Mouse (Mus musculus): ENCODE results near the gene Tsr3. TPM values are rescaled to one million over a fixed set of nuclear protein-coding genes. Genes with fewer than 3 reads are reported as not detected.

The Tsr3 gene
- polyA plus RNA-seq (2015; fragmentation: Illumina TruSeq; extraction: RNeasy Lipid Tissue Mini Kit (QIAGEN cat#74804); ENCODE audit: insufficient read depth, low replicate concordance): 13.5 TPM

GRCm38 (mm10) chr17:25239695-25240636, at the start of gene Tsr3, which contains the start of gene Gnptg:
TSS of gene Tsr3 (plus strand) at chr17:25240170.
TSS of gene Gnptg (minus strand) at chr17:25240124.

GRCm38 (mm10) chr17:25256140-25256754, 16.3 kb downstream of the Tsr3 start, which contains the start of gene Baiap3:
TSS of gene Baiap3 (minus strand) at chr17:25256364.

GRCm38 (mm10) chr17:25274571-25275346, 34.8 kb downstream of the Tsr3 start, which contains the start of gene Ube2i:
TSS of gene Ube2i (minus strand) at chr17:25274622.

Other genes with a start within 250 kb of the Tsr3 start
- gene Cramp1l, start 224.4 kb upstream of the Tsr3 start, polyA plus RNA-seq (2015; fragmentation: Illumina TruSeq; extraction: RNeasy Lipid Tissue Mini Kit (QIAGEN cat#74804); ENCODE audit: insufficient read depth, low replicate concordance): 25.7 TPM
- gene Ift140, start 224.1 kb upstream of the Tsr3 start, polyA plus RNA-seq (2015; fragmentation: Illumina TruSeq; extraction: RNeasy Lipid Tissue Mini Kit (QIAGEN cat#74804); ENCODE audit: insufficient read depth, low replicate concordance): 42.9 TPM
- gene Tmem204, start 156.6 kb upstream of the Tsr3 start, polyA plus RNA-seq (2015; fragmentation: Illumina TruSeq; extraction: RNeasy Lipid Tissue Mini Kit (QIAGEN cat#74804); ENCODE audit: insufficient read depth, low replicate concordance): 19.4 TPM
- gene Telo2, start 124.2 kb upstream of the Tsr3 start, polyA plus RNA-seq (2015; fragmentation: Illumina TruSeq; extraction: RNeasy Lipid Tissue Mini Kit (QIAGEN cat#74804); ENCODE audit: insufficient read depth, low replicate concordance): 20.8 TPM
- gene Ptx4, start 119.4 kb upstream of the Tsr3 start, polyA plus RNA-seq (2015; fragmentation: Illumina TruSeq; extraction: RNeasy Lipid Tissue Mini Kit (QIAGEN cat#74804); ENCODE audit: insufficient read depth, low replicate concordance): not detected
- 21.3 TPM for gene Clcn7, start 106.8 kb upstream of the Tsr3 start, polyA plus RNA-seq (2015; fragmentation: Illumina TruSeq; extraction: RNeasy Lipid Tissue Mini Kit (QIAGEN cat#74804); ENCODE audit: insufficient read depth, low replicate concordance)
- not detected for gene Ccdc154, start 77.7 kb upstream of the Tsr3 start, polyA plus RNA-seq (2015; fragmentation: Illumina TruSeq; extraction: RNeasy Lipid Tissue Mini Kit (QIAGEN cat#74804); ENCODE audit: insufficient read depth, low replicate concordance)
- gene Gm38655, start 64.7 kb upstream of the Tsr3 start, polyA plus RNA-seq (2015; fragmentation: Illumina TruSeq; extraction: RNeasy Lipid Tissue Mini Kit (QIAGEN cat#74804); ENCODE audit: insufficient read depth, low replicate concordance): not detected
- 15.8 TPM for gene BC003965, start 55.6 kb upstream of the Tsr3 start, polyA plus RNA-seq (2015; fragmentation: Illumina TruSeq; extraction: RNeasy Lipid Tissue Mini Kit (QIAGEN cat#74804); ENCODE audit: insufficient read depth, low replicate concordance)
- 23.8 TPM for gene Unkl, start 51.8 kb upstream of the Tsr3 start, polyA plus RNA-seq (2015; fragmentation: Illumina TruSeq; extraction: RNeasy Lipid Tissue Mini Kit (QIAGEN cat#74804); ENCODE audit: insufficient read depth, low replicate concordance)
- gene Gnptg, start within 50 bp of the Tsr3 start, polyA plus RNA-seq (2015; fragmentation: Illumina TruSeq; extraction: RNeasy Lipid Tissue Mini Kit (QIAGEN cat#74804); ENCODE audit: insufficient read depth, low replicate concordance): 26.3 TPM
- 4.9 TPM for gene Baiap3, start 16.2 kb downstream of the Tsr3 start, polyA plus RNA-seq (2015; fragmentation: Illumina TruSeq; extraction: RNeasy Lipid Tissue Mini Kit (QIAGEN cat#74804); ENCODE audit: insufficient read depth, low replicate concordance)
- 482 TPM for gene Ube2i, start 34.5 kb downstream of the Tsr3 start, polyA plus RNA-seq (2015; fragmentation: Illumina TruSeq; extraction: RNeasy Lipid Tissue Mini Kit (QIAGEN cat#74804); ENCODE audit: insufficient read depth, low replicate concordance)
- 0.19 TPM for gene Prss34, start 58.2 kb downstream of the Tsr3 start, polyA plus RNA-seq (2015; fragmentation: Illumina TruSeq; extraction: RNeasy Lipid Tissue Mini Kit (QIAGEN cat#74804); ENCODE audit: insufficient read depth, low replicate concordance)
- gene Prss28, start 68.5 kb downstream of the Tsr3 start, polyA plus RNA-seq (2015; fragmentation: Illumina TruSeq; extraction: RNeasy Lipid Tissue Mini Kit (QIAGEN cat#74804); ENCODE audit: insufficient read depth, low replicate concordance): not detected
- not detected for gene Prss29, start 78.5 kb downstream of the Tsr3 start, polyA plus RNA-seq (2015; fragmentation: Illumina TruSeq; extraction: RNeasy Lipid Tissue Mini Kit (QIAGEN cat#74804); ENCODE audit: insufficient read depth, low replicate concordance)
- not detected for gene Tpsab1, start 105.4 kb downstream of the Tsr3 start, polyA plus RNA-seq (2015; fragmentation: Illumina TruSeq; extraction: RNeasy Lipid Tissue Mini Kit (QIAGEN cat#74804); ENCODE audit: insufficient read depth, low replicate concordance)
- 0.61 TPM for gene Tpsb2, start 126.1 kb downstream of the Tsr3 start, polyA plus RNA-seq (2015; fragmentation: Illumina TruSeq; extraction: RNeasy Lipid Tissue Mini Kit (QIAGEN cat#74804); ENCODE audit: insufficient read depth, low replicate concordance)
- not detected for gene Tpsg1, start 129.1 kb downstream of the Tsr3 start, polyA plus RNA-seq (2015; fragmentation: Illumina TruSeq; extraction: RNeasy Lipid Tissue Mini Kit (QIAGEN cat#74804); ENCODE audit: insufficient read depth, low replicate concordance)
- 2.7 TPM for gene Cacna1h, start 193.6 kb downstream of the Tsr3 start, polyA plus RNA-seq (2015; fragmentation: Illumina TruSeq; extraction: RNeasy Lipid Tissue Mini Kit (QIAGEN cat#74804); ENCODE audit: insufficient read depth, low replicate concordance)
- gene Tekt4, start 214.4 kb downstream of the Tsr3 start, polyA plus RNA-seq (2015; fragmentation: Illumina TruSeq; extraction: RNeasy Lipid Tissue Mini Kit (QIAGEN cat#74804); ENCODE audit: insufficient read depth, low replicate concordance): not detected

Measured in spleen, adult 10 weeks (tissue).